Mouse (Mus musculus) induced T-regulatory cell, adult 2 months (primary cell): ENCODE data around the gene Ulk4.

Source experiments
- DNase-seq: peaks from one replicate; pipeline ENCODE4 v3.0.0-alpha.2; 2012; ENCODE audit warnings: low read depth

The Ulk4 gene

GRCm38 (mm10) chr9:120976856-120977255 lies 300.1 kb downstream of the Ulk4 start:
- DNase-seq = no peak

DNA sequence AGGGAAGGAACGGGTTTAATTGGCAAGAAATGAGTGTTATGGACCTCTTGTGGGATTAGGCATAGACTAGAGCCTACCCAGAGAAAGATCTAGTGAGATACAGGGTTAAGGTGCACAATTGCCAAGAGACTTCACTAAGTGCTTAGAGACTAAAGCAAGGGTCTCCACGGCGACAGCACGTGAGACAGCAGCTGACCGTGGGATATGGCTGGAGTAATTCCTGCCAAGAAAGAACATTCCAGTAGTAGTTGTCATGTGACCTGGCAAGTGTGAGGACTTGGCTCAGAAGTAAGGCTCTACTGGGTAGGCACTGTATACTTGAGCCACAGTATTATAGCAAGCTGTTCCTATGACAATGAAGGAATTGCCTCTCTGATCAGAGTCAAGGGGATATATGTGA lies 300.8 kb downstream of the Ulk4 start:
- DNase-seq = no peak

DNA sequence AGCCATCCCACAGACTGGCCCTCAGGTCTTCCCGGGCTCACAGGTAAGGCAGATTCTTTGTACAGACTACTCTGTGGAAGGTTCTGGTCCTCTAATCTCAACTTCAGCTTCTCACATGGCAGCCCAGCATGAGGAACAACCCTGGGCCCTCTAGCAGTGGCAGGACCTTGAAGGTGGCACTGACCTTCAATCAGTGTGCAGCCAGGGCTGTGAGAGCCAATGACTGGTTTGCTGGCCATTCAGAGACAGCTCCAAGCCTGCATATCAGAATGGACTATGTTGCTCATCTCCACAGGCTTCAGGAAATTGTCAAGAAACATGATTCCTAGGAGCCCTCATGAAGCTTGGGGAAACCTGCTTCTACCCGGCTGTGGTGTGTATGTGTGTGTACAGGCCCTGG lies 302.8 kb downstream of the Ulk4 start:
- DNase-seq = no peak

- DNase-seq = no peak
These were observed 303.9 kb downstream of the Ulk4 start for GRCm38 (mm10) chr9:120973026-120973515.

DNA sequence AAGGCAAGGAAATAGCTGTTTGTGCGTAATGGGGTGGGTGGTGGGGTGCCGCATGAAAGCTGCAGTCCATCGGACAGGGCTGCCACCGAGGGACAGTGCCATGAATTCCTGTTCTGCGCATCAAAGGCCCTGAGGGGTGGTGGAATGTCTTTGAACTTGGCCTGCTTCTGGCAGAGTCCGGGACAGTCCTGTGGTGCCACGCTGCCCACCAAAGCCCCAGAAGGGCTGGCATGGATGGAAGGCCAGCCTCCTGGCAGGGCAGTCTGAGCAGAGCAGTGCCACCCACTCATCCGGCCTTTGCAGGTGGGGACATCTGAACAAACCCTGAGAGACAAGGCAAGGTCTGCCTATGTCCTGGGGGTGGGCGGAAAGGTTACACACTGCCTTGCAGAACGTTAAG lies 312.0 kb downstream of the Ulk4 start:
- no peak for DNase-seq

DNA sequence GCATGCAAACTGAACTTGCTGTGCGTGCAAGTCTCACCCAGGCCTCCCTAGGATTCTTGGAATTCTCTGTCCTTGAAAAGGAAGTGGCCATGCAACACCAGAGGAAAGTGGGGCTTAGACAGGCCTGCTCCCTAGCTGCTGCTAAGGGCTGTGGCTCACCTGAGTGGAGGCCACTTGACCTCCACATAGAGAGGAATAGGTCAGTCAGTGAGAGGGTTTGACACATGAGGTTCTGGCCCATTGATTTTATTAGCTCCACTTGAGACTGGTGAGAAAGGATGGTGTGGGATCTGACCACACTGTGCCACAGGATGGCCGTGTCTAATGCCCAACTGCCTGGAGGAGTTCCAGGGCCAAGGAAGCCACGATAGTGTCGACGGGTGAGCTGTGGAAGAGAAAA lies 312.8 kb downstream of the Ulk4 start:
- no peak for DNase-seq

DNA sequence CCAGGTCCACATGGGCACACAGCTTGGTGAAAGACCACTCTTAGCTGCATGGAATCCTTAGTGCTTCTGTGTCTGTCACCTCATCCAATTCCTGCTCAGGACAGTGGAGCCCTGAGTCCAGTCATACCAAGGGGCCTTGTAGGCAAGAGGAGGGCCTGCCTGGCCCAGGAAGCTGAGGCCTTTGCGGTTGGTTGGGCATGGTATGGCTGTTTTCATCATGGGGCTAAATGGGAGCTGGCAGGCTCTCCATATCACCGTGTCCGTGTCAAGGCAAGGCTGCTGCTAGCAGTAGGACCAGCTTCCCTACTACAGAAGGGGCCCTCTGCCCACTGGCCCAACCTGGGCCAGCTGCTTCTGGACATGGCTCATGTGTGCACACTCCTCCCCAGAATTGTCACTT lies 313.3 kb downstream of the Ulk4 start:
- no peak for DNase-seq

- no peak for DNase-seq
These were observed 313.9 kb downstream of the Ulk4 start for GRCm38 (mm10) chr9:120963104-120963503.

- no peak for DNase-seq
These were observed 314.9 kb downstream of the Ulk4 start for GRCm38 (mm10) chr9:120961969-120962700.

- DNase-seq = peak; percentile 36
These were observed 315.5 kb downstream of the Ulk4 start for GRCm38 (mm10) chr9:120961466-120961865.

DNA sequence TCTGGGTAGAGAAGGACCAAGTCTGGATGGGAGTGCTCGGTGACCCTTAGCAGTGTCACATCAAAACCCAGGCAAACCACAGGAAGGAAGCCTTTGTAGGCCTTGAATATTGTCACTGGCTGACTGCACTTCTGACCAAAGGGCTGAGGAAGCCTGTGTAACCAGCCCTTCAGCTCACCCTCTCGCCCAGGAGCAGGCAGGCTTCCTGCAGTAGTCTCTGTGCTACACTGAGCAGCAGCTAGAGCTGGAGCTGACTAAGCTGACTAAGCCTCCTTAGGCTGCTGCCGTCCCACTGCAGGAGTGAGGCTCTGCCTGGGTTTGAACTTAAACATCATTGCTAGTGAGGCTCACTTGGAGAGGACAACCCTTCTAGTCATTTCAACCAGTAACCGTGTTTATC lies 316.4 kb downstream of the Ulk4 start:
- no peak for DNase-seq

- DNase-seq = no peak
These were observed 317.8 kb downstream of the Ulk4 start for GRCm38 (mm10) chr9:120959225-120959624.

DNA sequence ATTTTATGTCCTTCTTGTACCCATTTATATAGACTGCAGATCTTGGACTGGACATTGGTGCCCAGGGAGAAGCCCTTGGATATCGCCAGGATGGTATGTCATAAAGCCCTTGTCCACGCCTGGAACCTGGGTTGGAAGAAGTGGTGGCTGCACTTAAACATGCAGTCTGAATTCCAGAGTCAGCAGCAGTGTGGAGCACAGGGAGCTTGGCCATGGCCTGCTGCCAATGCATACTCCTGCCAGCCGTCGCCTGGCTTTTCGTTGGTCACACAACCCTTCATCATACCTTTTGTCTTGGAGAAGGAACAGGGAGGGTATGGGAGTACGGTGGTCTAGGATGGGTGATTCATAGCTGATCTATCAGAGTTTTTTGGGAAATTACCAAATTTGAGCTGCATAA lies 318.4 kb downstream of the Ulk4 start:
- DNase-seq = no peak

GRCm38 (mm10) chr9:120958051-120958450 lies 318.9 kb downstream of the Ulk4 start:
- DNase-seq = no peak

DNA sequence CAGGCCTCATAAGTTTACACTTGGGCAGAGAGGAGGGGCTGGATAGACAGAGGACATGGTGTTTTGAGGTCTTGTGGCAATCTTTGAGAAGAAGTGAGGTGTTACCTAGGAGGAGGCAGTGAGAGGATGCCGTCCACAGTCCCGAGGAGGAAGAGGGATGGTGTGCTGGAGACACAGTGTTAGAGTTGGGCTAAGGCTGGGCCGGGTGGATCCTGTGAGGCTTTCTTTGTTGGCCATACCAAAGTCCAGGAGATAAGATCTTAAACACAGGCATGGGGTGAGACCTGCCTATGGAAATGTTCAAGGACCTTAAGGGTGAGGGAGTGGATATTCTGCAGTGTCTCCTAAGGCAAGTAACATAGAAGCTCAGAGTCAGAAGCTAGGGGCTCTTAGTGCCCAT lies 325.1 kb downstream of the Ulk4 start:
- no peak for DNase-seq

- DNase-seq = no peak
These were observed 326.2 kb downstream of the Ulk4 start for GRCm38 (mm10) chr9:120950761-120951160.

- no peak for DNase-seq
These were observed 328.2 kb downstream of the Ulk4 start for GRCm38 (mm10) chr9:120948832-120949231.

GRCm38 (mm10) chr9:120946131-120946530 lies 330.9 kb downstream of the Ulk4 start:
- no peak for DNase-seq

DNA sequence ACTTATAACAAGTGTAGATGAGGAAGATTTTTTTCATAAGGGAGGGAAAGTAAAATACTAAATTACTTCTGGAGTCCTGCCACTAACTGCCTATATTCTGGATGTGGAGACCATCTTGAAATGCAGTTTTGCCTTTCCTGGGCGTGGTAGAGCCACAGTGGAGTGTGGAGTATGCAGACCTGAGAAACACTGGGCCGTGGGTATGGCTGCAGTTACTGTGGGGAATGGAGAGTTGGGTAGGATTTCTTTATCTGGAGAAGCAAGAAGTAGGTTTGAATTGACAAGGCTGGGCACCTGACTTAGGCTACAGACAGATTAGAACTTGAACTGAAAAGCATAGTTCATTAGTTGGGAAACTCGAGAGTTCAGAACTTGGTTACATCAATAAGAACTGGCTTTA lies 332.8 kb downstream of the Ulk4 start:
- no peak for DNase-seq

- DNase-seq = peak; percentile 38
These were observed 333.2 kb downstream of the Ulk4 start for GRCm38 (mm10) chr9:120943757-120944156.

DNA sequence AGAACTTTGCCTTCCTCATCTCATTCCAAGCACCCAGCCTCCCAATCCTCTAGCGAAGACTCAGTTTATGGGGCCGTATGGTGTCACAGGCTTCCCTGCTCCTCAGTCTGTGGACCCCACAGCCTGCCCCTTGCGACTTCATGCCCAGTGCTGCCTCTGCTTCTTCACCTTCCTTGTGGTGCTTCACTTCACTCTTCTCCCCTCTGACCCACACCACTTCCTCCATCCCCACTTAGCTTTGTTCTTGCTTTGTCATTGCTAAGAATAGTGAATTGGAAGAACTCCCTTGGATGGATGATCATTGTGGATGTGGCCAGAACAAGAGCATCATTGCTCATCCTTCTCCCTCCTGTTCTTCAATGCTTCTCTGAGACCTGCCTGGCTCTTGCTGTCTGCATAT lies 336.1 kb downstream of the Ulk4 start:
- DNase-seq = no peak

GRCm38 (mm10) chr9:120936351-120936750 lies 340.6 kb downstream of the Ulk4 start:
- DNase-seq = peak; percentile 75

DNA sequence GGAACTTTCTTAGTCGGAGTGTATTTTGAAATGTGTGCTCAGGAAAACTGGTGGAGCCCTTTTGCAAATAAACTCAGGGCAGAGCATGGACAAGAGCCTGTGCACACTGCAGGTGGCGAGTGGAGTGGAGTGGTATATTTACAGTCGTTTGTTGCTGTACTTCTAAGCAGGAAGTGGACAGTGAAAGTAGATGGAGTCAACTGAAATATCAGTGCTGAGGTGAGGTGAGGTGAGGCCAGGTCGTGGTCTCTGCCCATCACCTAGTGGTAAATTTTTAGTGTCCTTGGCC lies 341.4 kb downstream of the Ulk4 start:
- no peak for DNase-seq

- peak; percentile 52 for DNase-seq
These were observed 342.0 kb downstream of the Ulk4 start for GRCm38 (mm10) chr9:120934821-120935633.
